Mouse (Mus musculus): Measurements from ENCODE around the gene Mycbp2. TPM values are rescaled to one million over a fixed set of nuclear protein-coding genes. Genes with fewer than 3 reads are reported as not detected.

Gene Mycbp2
- total RNA-seq (2023): 126 to 136 TPM (median 133 TPM) in 4 replicates

GRCm38 (mm10) chr14:103346729-103347505, at the start of gene Mycbp2:
Gene Mycbp2 (minus strand): TSS chr14:103346814.

GRCm38 (mm10) chr14:103099238-103099933, 247.2 kb downstream of the Mycbp2 start, which contains the start of gene Fbxl3:
Gene Fbxl3 (minus strand): TSS chr14:103099566.

GRCm38 (mm10) chr14:103069864-103070611, 276.6 kb downstream of the Mycbp2 start, which contains the start of gene Cln5:
Gene Cln5 (plus strand): TSS chr14:103070216.

Other genes with a start within 250 kb of the Mycbp2 start
- 175 to 191 TPM (median 183 TPM) in 4 replicates for gene Fbxl3, start 247.2 kb downstream of the Mycbp2 start, total RNA-seq (2023)
- gene Scel, start 166.5 kb upstream of the Mycbp2 start, total RNA-seq (2023): not detected in 4 replicates

All from B cell, adult 62 days (primary cell).